Mouse (Mus musculus) MEL (cell line): ENCODE results near the gene Ankrd35. TPM values are rescaled to one million over a fixed set of nuclear protein-coding genes. Genes with fewer than 3 reads are reported as not detected.

Experiments used
- DNase-seq: peaks from one replicate; pipeline ENCODE4 v3.0.0; 2011; ENCODE audit warnings: low read depth, low spot score
- H3K27ac ChIP-seq: 2 replicates; pipeline ENCODE4 v1.5.1; 2012; ENCODE audit warnings: low read depth, mild to moderate bottlenecking, control low read depth, low read length, moderate library complexity; ENCODE audit not compliant: control insufficient read depth
- H3K27me3 ChIP-seq, 2 experiments: fragments of 150-350 bp in 1 of 2; sonication (generic) in 1 of 2; 2 replicates each; pipeline ENCODE4 v1.6.1; 2012; ENCODE audit warnings: low read length in 2 of 2, mild to moderate bottlenecking in 2 of 2, improper control_type of control experiment in 1 of 2, moderate library complexity in 1 of 2; ENCODE audit not compliant: insufficient read depth in 2 of 2, control insufficient read depth in 1 of 2
- H3K36me3 ChIP-seq, 2 experiments: 2 replicates each; pipeline ENCODE4 v1.6.1; 2012 to 2014; ENCODE audit warnings: low read length in 2 of 2, improper control_type of control experiment in 1 of 2, inconsistent platforms in 1 of 2, mild to moderate bottlenecking in 1 of 2; ENCODE audit not compliant: insufficient read depth in 2 of 2, control insufficient read depth in 1 of 2
- H3K4me1 ChIP-seq, 2 experiments: fragments of 150-350 bp in 1 of 2; sonication (generic) in 1 of 2; 2 replicates each; pipeline ENCODE4 v1.6.1; 2012; ENCODE audit warnings: low read length in 2 of 2, improper control_type of control experiment in 1 of 2, mild to moderate bottlenecking in 1 of 2; ENCODE audit not compliant: insufficient read depth in 2 of 2, control insufficient read depth in 1 of 2
- H3K4me3 ChIP-seq, 2 experiments: fragments of 150-350 bp in 1 of 2; sonication (generic) in 1 of 2; 2 replicates each; pipeline ENCODE4 v1.5.1; 2012; ENCODE audit warnings: low read depth in 2 of 2, low read length in 2 of 2, mild to moderate bottlenecking in 2 of 2, moderate library complexity in 2 of 2, control low read depth in 1 of 2, improper control_type of control experiment in 1 of 2; ENCODE audit not compliant: control insufficient read depth in 1 of 2, insufficient read depth in 1 of 2
- H3K79me2 ChIP-seq: 2 replicates; pipeline ENCODE4 v1.6.1; 2012; ENCODE audit warnings: mild to moderate bottlenecking, low read length, moderate library complexity; ENCODE audit not compliant: control insufficient read depth, poor library complexity, insufficient read depth
- H3K9ac ChIP-seq: 2 replicates; pipeline ENCODE4 v1.6.1; 2012; ENCODE audit warnings: low read depth, mild to moderate bottlenecking, control low read depth, low read length, moderate library complexity; ENCODE audit not compliant: control insufficient read depth, poor library complexity, severe bottlenecking
- H3K9me3 ChIP-seq: fragments of 150-350 bp; sonication (generic); replicated peaks from 2 replicates; pipeline ENCODE4 v1.6.1; 2012; ENCODE audit warnings: mild to moderate bottlenecking, low read length, improper control_type of control experiment, moderate library complexity; ENCODE audit not compliant: insufficient read depth
- BHLHE40 ChIP-seq: IDR thresholded peaks from 2 replicates; pipeline ENCODE4 v1.6.1; 2012; ENCODE audit warnings: low read depth, mild to moderate bottlenecking, inconsistent platforms, low read length, improper control_type of control experiment, borderline replicate concordance
- CHD1 ChIP-seq: IDR thresholded peaks from 2 replicates; pipeline ENCODE4 v1.6.1; 2012; ENCODE audit warnings: low read depth, mild to moderate bottlenecking, inconsistent platforms, low read length, improper control_type of control experiment
- CTCF ChIP-seq, 3 experiments: IDR thresholded peaks in 2 of 3; conservative IDR thresholded peaks in 1 of 3; 2 replicates each; pipeline ENCODE4 v1.5.1; 2011 to 2012; ENCODE audit warnings: low read length in 3 of 3, low read depth in 2 of 3, mild to moderate bottlenecking in 2 of 3, improper control_type of control experiment in 1 of 3, inconsistent platforms in 1 of 3, mixed read lengths in 1 of 3, moderate library complexity in 1 of 3; ENCODE audit not compliant: control insufficient read depth in 1 of 3, insufficient read depth in 1 of 3, poor library complexity in 1 of 3, severe bottlenecking in 1 of 3
- GATA1 ChIP-seq: IDR thresholded peaks from 2 replicates; pipeline ENCODE4 v1.6.1; 2011; ENCODE audit warnings: low read depth, low read length, improper control_type of control experiment
- KAT2A ChIP-seq: conservative IDR thresholded peaks from 2 replicates; pipeline ENCODE4 v1.6.1; 2012; ENCODE audit warnings: low read depth, low read length, improper control_type of control experiment, inconsistent platforms
- MEF2A ChIP-seq: IDR thresholded peaks from 2 replicates; pipeline ENCODE4 v1.6.1; 2014; ENCODE audit warnings: low read depth, mild to moderate bottlenecking, inconsistent platforms, low read length, improper control_type of control experiment; ENCODE audit not compliant: poor library complexity, insufficient replicate concordance, severe bottlenecking; ENCODE audit errors: extremely low read depth
- POLR2AphosphoS2 ChIP-seq: IDR thresholded peaks from 2 replicates; pipeline ENCODE4 v1.6.1; 2011; ENCODE audit warnings: low read length, improper control_type of control experiment
- POLR2AphosphoS5 ChIP-seq: IDR thresholded peaks from 2 replicates; pipeline ENCODE4 v1.6.1; 2012; ENCODE audit warnings: low read depth, borderline replicate concordance, mild to moderate bottlenecking, inconsistent platforms, low read length, moderate library complexity, mixed read lengths
- RAD21 ChIP-seq: IDR thresholded peaks from 2 replicates; pipeline ENCODE4 v1.6.1; 2011; ENCODE audit warnings: mild to moderate bottlenecking, low read depth, low read length, improper control_type of control experiment
- SIN3A ChIP-seq: IDR thresholded peaks from 2 replicates; pipeline ENCODE4 v1.6.1; 2012; ENCODE audit warnings: low read length, improper control_type of control experiment, inconsistent platforms
- SMC3 ChIP-seq: IDR thresholded peaks from 2 replicates; pipeline ENCODE4 v1.6.1; 2011; ENCODE audit warnings: low read depth, low read length, improper control_type of control experiment
- TAL1 ChIP-seq: IDR thresholded peaks from 2 replicates; pipeline ENCODE4 v1.6.1; 2012; ENCODE audit warnings: mild to moderate bottlenecking, inconsistent platforms, low read length, moderate library complexity, mixed read lengths
- TBP ChIP-seq: IDR thresholded peaks from 2 replicates; pipeline ENCODE4 v1.8.0; 2011; ENCODE audit warnings: low read depth, low read length, improper control_type of control experiment
- UBTF ChIP-seq: IDR thresholded peaks from 2 replicates; pipeline ENCODE4 v1.6.1; 2012; ENCODE audit warnings: low read depth, mild to moderate bottlenecking, inconsistent platforms, low read length, improper control_type of control experiment, moderate library complexity, borderline replicate concordance; ENCODE audit not compliant: insufficient read depth
- ZC3H11A ChIP-seq: IDR thresholded peaks from 2 replicates; pipeline ENCODE4 v1.6.1; 2012; ENCODE audit warnings: low read depth, mild to moderate bottlenecking, inconsistent platforms, low read length, improper control_type of control experiment
- ZMIZ1 ChIP-seq: IDR thresholded peaks from 2 replicates; pipeline ENCODE4 v1.6.1; 2012; ENCODE audit warnings: low read depth, mild to moderate bottlenecking, inconsistent platforms, low read length, improper control_type of control experiment, moderate library complexity
- polyA plus RNA-seq, 2 experiments: library from polyadenylated mRNA; stranded (reverse) in 1 of 2; unstranded in 1 of 2; fragments of >175 nt in 1 of 2; fragments of >200 nt in 1 of 2; gene quantifications; 2 replicates each; pipeline versions ENCODE4 v1.2.1 to v1.2.4; 2012; ENCODE audit warnings: low replicate concordance in 2 of 2, low read depth in 1 of 2; ENCODE audit not compliant: insufficient read length in 2 of 2, insufficient read depth in 1 of 2, missing spikeins in 1 of 2
- total RNA-seq: library from RNA; depleted of rRNA; stranded (reverse); fragments of 300-350 nt; gene quantifications from 2 replicates; pipeline ENCODE4 v1.2.3, GENCODE M21; 2012

Ankrd35 gene
- total and polyA plus RNA-seq, 3 experiments: 0.62 to 0.77 TPM; not detected in 1

GRCm38 (mm10) chr3:96666916-96667315 lies 3.0 kb upstream of the Ankrd35 start:
- Histone ChIP-seq H3K27me3 (no peaks in the 10 kb centered on the region), H3K4me3 (no peak overlapping the region), H3K79me2 (no peaks in the 10 kb centered on the region; the same call in 1 of the 2 replicates), H3K9me3 (no peaks in the 10 kb centered on the region)
- DNase-seq: no peak
- TF ChIP-seq MEF2A (no peak), GATA1 (no peak), POLR2AphosphoS5 (no peak), UBTF (no peak), CHD1 (no peak), KAT2A (no peak), ZMIZ1 (no peak), POLR2AphosphoS2 (no peak)
- TF ChIP-seq, all 39 proteins: peak for 0
- H3K27ac ChIP-seq: no peak overlapping the region
- no peak overlapping the region for H3K9ac ChIP-seq
- H3K36me3 ChIP-seq: peaks cover 0 to 12% of the 10 kb centered on the region in 2 experiments; a peak in 2 of 4 replicates
- H3K4me1 ChIP-seq: peaks cover 3 to 12% of the 10 kb centered on the region in 2 experiments

GRCm38 (mm10) chr3:96667316-96667715 lies 2.6 kb upstream of the Ankrd35 start:
- TF ChIP-seq TBP: no peak
- TF ChIP-seq MEF2A: no peak
- TF ChIP-seq TAL1: no peak
- peak; percentile 88 for TF ChIP-seq ZC3H11A
- peak; percentile 80 for TF ChIP-seq SMC3
- TF ChIP-seq SIN3A: peak; percentile 17; the same call in 1 of the 2 replicates
- TF ChIP-seq ZMIZ1: no peak
- no peak for TF ChIP-seq CHD1
- TF ChIP-seq CTCF (IDR thresholded peaks at IDR 0.05 in 2 of 3, conservative IDR thresholded peaks at IDR 0.05 in 1 of 3; ENCODE audit: control insufficient read depth in 1 of 3, insufficient read depth in 1 of 3, low read depth in 2 of 3, low read length in 3 of 3, poor library complexity in 1 of 3, severe bottlenecking in 1 of 3): peak; percentile 78 to 83 (median 79)
- peak; percentile 78 for TF ChIP-seq RAD21
- TF ChIP-seq BHLHE40: no peak
- no peaks in the 10 kb centered on the region for H3K27me3 ChIP-seq
- H3K79me2 ChIP-seq: no peaks in the 10 kb centered on the region; the same call in 1 of the 2 replicates
- no peak overlapping the region for H3K4me3 ChIP-seq
- H3K36me3 ChIP-seq: peaks cover 0 to 12% of the 10 kb centered on the region in 2 experiments; a peak in 2 of 4 replicates
- H3K9ac ChIP-seq: no peak overlapping the region
- no peaks in the 10 kb centered on the region for H3K9me3 ChIP-seq
- peak; percentile 81 for DNase-seq
- peaks cover 3 to 12% of the 10 kb centered on the region in 2 experiments for H3K4me1 ChIP-seq
- no peak overlapping the region for H3K27ac ChIP-seq
